Mouse (Mus musculus): ENCODE results near the gene Ptpn7. TPM values are rescaled to one million over a fixed set of nuclear protein-coding genes. Genes with fewer than 3 reads are reported as not detected.

The Ptpn7 gene
- polyA plus RNA-seq, 1 experiment, result 219 TPM

DNA sequence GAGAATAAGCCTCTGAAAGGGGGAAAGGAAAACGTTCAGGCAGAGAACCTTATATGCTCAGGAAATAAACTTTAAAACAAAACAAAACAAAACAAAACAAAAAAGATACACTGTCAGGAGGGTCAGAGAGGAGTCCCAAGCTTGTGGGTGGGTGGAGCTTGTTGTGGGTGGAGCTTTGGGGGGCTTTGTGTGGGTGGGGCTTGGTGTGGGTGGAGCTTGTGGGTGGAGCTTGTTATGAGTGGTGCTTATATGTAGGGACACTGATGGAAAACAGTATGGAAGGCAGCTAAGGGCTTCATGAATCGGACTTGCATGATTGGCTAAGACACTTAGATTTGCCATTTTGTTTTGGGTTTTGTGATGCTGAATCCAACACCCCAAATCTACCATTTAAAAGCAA lies 7.4 kb downstream of the Ptpn7 start:
- TF ChIP-seq POLR2A (IDR thresholded peaks at IDR 0.05; ENCODE audit: control insufficient read depth, extremely low read depth, insufficient read depth, low read length, poor library complexity) (no peak), CTCF (IDR thresholded peaks at IDR 0.05; ENCODE audit: borderline replicate concordance, control insufficient read depth, extremely low read depth, insufficient read depth, low read length, poor library complexity) (no peak)
- Histone ChIP-seq H3K27me3 (ENCODE audit: control insufficient read depth, insufficient read depth, low read length) (no peaks in the 10 kb centered on the region), H3K27ac (ENCODE audit: control insufficient read depth, insufficient read depth, low read length) (no peak overlapping the region), H3K4me3 (ENCODE audit: control insufficient read depth, insufficient read depth, low read length) (no peak overlapping the region), H3K36me3 (ENCODE audit: control insufficient read depth, insufficient read depth, low read length) (peaks cover 90% of the 10 kb centered on the region), H3K4me1 (replicated peaks; ENCODE audit: control insufficient read depth, insufficient read depth, low read length) (peaks cover 19% of the 10 kb centered on the region)
- DNase-seq, result peak; percentile 35
- 86% methylated on average over 2 of the region's 2 CpGs for WGBS

- Histone ChIP-seq H3K4me3 (ENCODE audit: control insufficient read depth, insufficient read depth, low read length) (no peak overlapping the region), H3K27ac (ENCODE audit: control insufficient read depth, insufficient read depth, low read length) (no peak overlapping the region), H3K4me1 (replicated peaks; ENCODE audit: control insufficient read depth, insufficient read depth, low read length) (peaks cover 20% of the 10 kb centered on the region), H3K36me3 (ENCODE audit: control insufficient read depth, insufficient read depth, low read length) (peaks cover 72% of the 10 kb centered on the region), H3K27me3 (ENCODE audit: control insufficient read depth, insufficient read depth, low read length) (no peaks in the 10 kb centered on the region)
- no peak for DNase-seq
- 92% methylated on average over 2 of the region's 2 CpGs for WGBS
- TF ChIP-seq POLR2A (IDR thresholded peaks at IDR 0.05; ENCODE audit: control insufficient read depth, extremely low read depth, insufficient read depth, low read length, poor library complexity), result no peak
- TF ChIP-seq CTCF (IDR thresholded peaks at IDR 0.05; ENCODE audit: borderline replicate concordance, control insufficient read depth, extremely low read depth, insufficient read depth, low read length, poor library complexity), result no peak
Measured at GRCm38 (mm10) chr1:135142452-135142851, 10.0 kb downstream of the Ptpn7 start.

DNA sequence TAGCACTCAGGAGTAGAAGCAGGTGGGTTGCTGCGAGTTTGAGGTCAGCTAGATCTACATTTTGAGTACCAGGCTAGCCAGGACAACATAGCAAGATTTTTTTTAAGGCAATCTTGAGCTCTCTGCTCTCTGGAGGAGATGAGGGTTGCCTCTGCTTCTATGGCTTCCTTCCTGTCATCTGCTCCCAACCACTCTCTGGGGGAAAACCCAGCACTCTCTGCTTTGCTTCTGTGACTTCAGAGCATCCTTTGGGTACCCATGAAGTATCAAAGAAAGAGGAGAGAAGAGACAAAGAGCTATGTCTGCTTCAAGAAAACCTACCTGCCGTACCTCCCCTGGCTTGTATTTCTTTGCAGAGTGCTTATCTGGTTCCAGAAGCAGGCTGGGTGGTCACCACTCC lies 11.4 kb downstream of the Ptpn7 start:
- WGBS, result 89% methylated on average over 2 of the region's 2 CpGs
- peak overlapping the region; percentile 23; the same call in 1 of the 2 replicates for H3K27ac ChIP-seq (ENCODE audit: control insufficient read depth, insufficient read depth, low read length)

DNA sequence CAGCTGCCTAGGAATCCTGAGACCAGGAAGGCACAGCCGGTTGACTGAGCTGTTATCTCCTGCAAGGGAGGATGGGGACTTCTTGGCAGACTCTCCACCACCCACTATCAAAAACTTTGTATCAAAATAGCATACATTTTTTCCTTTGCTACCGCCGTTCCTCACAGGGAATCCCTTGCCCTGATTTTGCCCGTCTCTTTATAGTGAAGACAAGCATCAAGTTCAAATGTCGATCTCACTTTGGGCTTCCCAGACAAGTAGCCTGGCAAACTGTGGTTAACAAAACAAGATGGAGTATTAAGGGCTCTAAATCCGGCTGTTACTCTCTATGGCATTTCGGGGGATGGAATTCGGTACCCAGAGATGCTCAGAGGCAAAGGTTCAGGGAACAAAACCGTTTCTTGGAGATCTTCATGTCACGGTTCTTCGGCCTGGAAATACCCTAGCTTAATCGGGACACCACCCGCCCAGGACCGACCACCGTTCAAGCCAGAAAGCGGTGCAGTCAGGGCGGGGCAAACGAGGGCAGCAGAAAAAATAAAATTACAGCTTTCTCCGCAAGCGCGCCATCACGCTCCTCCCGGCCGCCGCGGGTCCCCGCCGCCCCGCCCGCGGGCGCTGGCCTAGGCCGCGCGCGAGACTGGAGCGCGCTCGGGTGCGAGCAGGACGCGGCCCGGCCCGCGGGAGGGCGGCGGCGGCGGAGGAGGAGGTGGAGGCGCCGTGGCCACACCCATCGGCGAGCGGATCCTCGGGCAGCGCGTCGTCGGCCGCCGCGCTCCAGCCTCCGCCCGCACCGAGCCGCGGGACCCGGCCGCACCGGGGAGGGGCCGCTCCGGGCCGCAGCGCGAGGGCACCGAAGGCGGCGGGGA lies 13.8 kb downstream of the Ptpn7 start, which contains the start of gene Arl8a:
Gene Arl8a (plus strand): TSS at position 748 of the 869 bp plus-strand sequence.
- peak; percentile 82 for DNase-seq

More for the DNA sequence above, 11.4 kb downstream of the Ptpn7 start:
- Histone ChIP-seq H3K4me1 (replicated peaks; ENCODE audit: control insufficient read depth, insufficient read depth, low read length) (peaks cover 28% of the 10 kb centered on the region), H3K4me3 (ENCODE audit: control insufficient read depth, insufficient read depth, low read length) (no peak overlapping the region), H3K27me3 (ENCODE audit: control insufficient read depth, insufficient read depth, low read length) (no peaks in the 10 kb centered on the region), H3K36me3 (ENCODE audit: control insufficient read depth, insufficient read depth, low read length) (peaks cover 61% of the 10 kb centered on the region)
- no peak for DNase-seq
- TF ChIP-seq CTCF (IDR thresholded peaks at IDR 0.05; ENCODE audit: borderline replicate concordance, control insufficient read depth, extremely low read depth, insufficient read depth, low read length, poor library complexity), result no peak
- no peak for TF ChIP-seq POLR2A (IDR thresholded peaks at IDR 0.05; ENCODE audit: control insufficient read depth, extremely low read depth, insufficient read depth, low read length, poor library complexity)

DNA sequence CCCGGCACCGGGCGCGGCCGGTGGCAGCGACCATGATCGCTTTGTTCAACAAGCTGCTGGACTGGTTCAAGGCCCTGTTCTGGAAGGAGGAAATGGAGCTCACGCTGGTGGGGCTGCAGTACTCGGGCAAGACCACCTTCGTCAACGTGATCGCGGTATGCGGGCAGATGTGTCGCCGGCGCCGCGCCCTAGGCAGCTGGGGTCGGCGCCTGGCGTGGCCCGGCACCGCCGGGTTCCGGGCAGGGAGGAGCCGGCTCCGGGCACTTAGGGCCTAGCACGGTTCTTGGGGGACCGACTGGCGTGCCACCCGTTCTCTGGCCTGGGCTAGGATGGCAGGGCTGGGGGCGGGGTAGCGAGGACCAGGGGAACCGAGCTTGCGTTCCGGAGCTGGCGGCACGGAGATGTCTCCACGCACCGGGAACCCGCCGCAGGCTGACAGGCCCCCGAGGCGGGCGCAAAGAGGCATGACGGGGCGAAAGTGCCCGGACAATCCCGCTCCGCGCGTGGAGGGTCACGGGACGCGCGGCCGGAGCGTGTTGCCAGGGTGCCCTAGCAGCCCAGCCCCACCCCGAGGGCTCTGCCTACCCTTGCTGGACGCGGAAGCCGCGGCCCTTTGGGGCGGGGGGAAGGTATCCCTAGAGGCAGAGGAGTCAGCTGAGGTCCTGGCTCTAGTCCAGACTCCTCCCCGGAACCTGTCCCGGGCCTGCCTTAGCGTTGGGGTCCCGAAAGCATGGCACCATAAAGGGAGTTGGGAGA lies 14.6 kb downstream of the Ptpn7 start:
- peak; percentile 63 for DNase-seq
- Histone ChIP-seq H3K4me1 (replicated peaks; ENCODE audit: control insufficient read depth, insufficient read depth, low read length) (peaks cover 28% of the 10 kb centered on the region), H3K36me3 (ENCODE audit: control insufficient read depth, insufficient read depth, low read length) (peaks cover 29% of the 10 kb centered on the region), H3K27me3 (ENCODE audit: control insufficient read depth, insufficient read depth, low read length) (no peaks in the 10 kb centered on the region), H3K4me3 (ENCODE audit: control insufficient read depth, insufficient read depth, low read length) (peak overlapping the region; percentile 87), H3K27ac (ENCODE audit: control insufficient read depth, insufficient read depth, low read length) (no peak overlapping the region)
- TF ChIP-seq POLR2A (IDR thresholded peaks at IDR 0.05; ENCODE audit: control insufficient read depth, extremely low read depth, insufficient read depth, low read length, poor library complexity) (no peak; the same call in 1 of the 2 replicates), CTCF (IDR thresholded peaks at IDR 0.05; ENCODE audit: borderline replicate concordance, control insufficient read depth, extremely low read depth, insufficient read depth, low read length, poor library complexity) (no peak; the same call in 1 of the 2 replicates)
- under 1% methylated on average over 69 of the region's 69 CpGs for WGBS

More for the DNA sequence above, 13.8 kb downstream of the Ptpn7 start, which contains the start of gene Arl8a:
- H3K4me3 ChIP-seq (ENCODE audit: control insufficient read depth, insufficient read depth, low read length), result peak within 1 kb of the TSS; percentile 87
- no peak within 1 kb of the TSS for H3K27ac ChIP-seq (ENCODE audit: control insufficient read depth, insufficient read depth, low read length)
- 3% methylated on average over 78 of the region's 78 CpGs for WGBS
- peaks cover 28% of the 10 kb centered on the region for H3K4me1 ChIP-seq (replicated peaks; ENCODE audit: control insufficient read depth, insufficient read depth, low read length)
- TF ChIP-seq CTCF (IDR thresholded peaks at IDR 0.05; ENCODE audit: borderline replicate concordance, control insufficient read depth, extremely low read depth, insufficient read depth, low read length, poor library complexity) (no peak), POLR2A (IDR thresholded peaks at IDR 0.05; ENCODE audit: control insufficient read depth, extremely low read depth, insufficient read depth, low read length, poor library complexity) (peak; percentile 52)
- no peaks in the 10 kb centered on the region for H3K27me3 ChIP-seq (ENCODE audit: control insufficient read depth, insufficient read depth, low read length)
- H3K36me3 ChIP-seq (ENCODE audit: control insufficient read depth, insufficient read depth, low read length), result peaks cover 37% of the 10 kb centered on the region

DNA sequence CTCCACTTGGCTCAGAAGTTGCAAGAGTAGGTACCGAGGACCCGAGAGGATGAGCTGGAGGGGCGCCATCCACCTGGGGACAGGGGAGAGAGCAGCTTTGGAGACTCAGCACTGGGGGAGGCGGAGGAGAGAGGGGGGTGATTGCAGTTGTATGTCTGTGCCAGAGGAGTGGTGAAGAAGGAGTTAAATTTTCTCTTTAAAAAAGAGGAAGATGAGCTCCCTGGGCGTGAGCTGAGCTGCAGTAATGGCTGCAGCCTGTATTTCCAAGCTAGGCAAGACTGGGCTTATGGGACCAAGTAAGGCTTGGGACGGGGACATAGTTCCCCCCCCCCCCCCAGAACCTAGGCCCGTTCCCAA lies 15.2 kb downstream of the Ptpn7 start:
- Histone ChIP-seq H3K4me1 (replicated peaks; ENCODE audit: control insufficient read depth, insufficient read depth, low read length) (peaks cover 28% of the 10 kb centered on the region), H3K36me3 (ENCODE audit: control insufficient read depth, insufficient read depth, low read length) (peaks cover 23% of the 10 kb centered on the region), H3K27me3 (ENCODE audit: control insufficient read depth, insufficient read depth, low read length) (no peaks in the 10 kb centered on the region), H3K4me3 (ENCODE audit: control insufficient read depth, insufficient read depth, low read length) (peak overlapping the region; percentile 87), H3K27ac (ENCODE audit: control insufficient read depth, insufficient read depth, low read length) (no peak overlapping the region)
- DNase-seq, result no peak
- WGBS, result 8% methylated on average over 7 of the region's 7 CpGs
- TF ChIP-seq CTCF (IDR thresholded peaks at IDR 0.05; ENCODE audit: borderline replicate concordance, control insufficient read depth, extremely low read depth, insufficient read depth, low read length, poor library complexity) (no peak), POLR2A (IDR thresholded peaks at IDR 0.05; ENCODE audit: control insufficient read depth, extremely low read depth, insufficient read depth, low read length, poor library complexity) (no peak)
